Mouse (Mus musculus): ENCODE data around the gene B3galt6. TPM values are rescaled to one million over a fixed set of nuclear protein-coding genes. Genes with fewer than 3 reads are reported as not detected.

Gene B3galt6
- total RNA-seq, 2 experiments from 2014 or later, result 10.4 to 11.2 TPM

Other genes with a start within 250 kb of the B3galt6 start
- gene Atad3a, start 231.6 kb downstream of the B3galt6 start, total RNA-seq (2021), result 10 to 100 TPM; 47.5 to 56.3 TPM
- gene Vwa1, start 218.0 kb downstream of the B3galt6 start, total RNA-seq (2021), result 10 to 100 TPM in 1 of 2 experiments, 1 to 10 TPM in 1; 9.7 to 10.3 TPM
- 10 to 100 TPM; 31.3 to 33.9 TPM for gene Tmem88b, start 206.8 kb downstream of the B3galt6 start, total RNA-seq (2021)
- gene Ankrd65, start 202.2 kb downstream of the B3galt6 start, total RNA-seq (2021), result not detected
- gene Mrpl20, start 189.8 kb downstream of the B3galt6 start, total RNA-seq (2021), result 10 to 100 TPM; 82.3 to 93.0 TPM
- gene Ccnl2, start 180.2 kb downstream of the B3galt6 start, total RNA-seq (2021), result 10 to 100 TPM; 72.2 to 91.2 TPM
- 100 to 1,000 TPM in 1 of 2 experiments, 10 to 100 TPM in 1; 95.9 to 105 TPM for gene Aurkaip1, start 161.4 kb downstream of the B3galt6 start, total RNA-seq (2021)
- gene Mxra8, start 153.0 kb downstream of the B3galt6 start, total RNA-seq (2021), result 1 to 10 TPM; 7.5 to 7.7 TPM
- gene Dvl1, start 145.2 kb downstream of the B3galt6 start, total RNA-seq (2021), result 10 to 100 TPM; 75.6 to 77.2 TPM
- gene Tas1r3, start 129.3 kb downstream of the B3galt6 start, total RNA-seq (2021), result under 1 TPM; 0.31 to 0.32 TPM
- 10 to 100 TPM; 29.7 to 33.0 TPM for gene Cptp, start 123.2 kb downstream of the B3galt6 start, total RNA-seq (2021)
- gene Ints11, start 123.1 kb downstream of the B3galt6 start, total RNA-seq (2021), result 10 to 100 TPM; 35.6 to 36.4 TPM
- 10 to 100 TPM; 58.3 to 69.5 TPM for gene Pusl1, start 100.9 kb downstream of the B3galt6 start, total RNA-seq (2021)
- gene Acap3, start 100.8 kb downstream of the B3galt6 start, total RNA-seq (2021), result 100 to 1,000 TPM; 127 to 145 TPM
- 10 to 100 TPM; 71.5 to 73.6 TPM for gene Ube2j2, start 48.8 kb downstream of the B3galt6 start, total RNA-seq (2021)
- gene C1qtnf12, start 30.3 kb downstream of the B3galt6 start, total RNA-seq (2021), result 10 to 100 TPM; 16.7 to 17.7 TPM
- gene Sdf4, start 223 bp upstream of the B3galt6 start, total RNA-seq (2021), result 100 to 1,000 TPM; 180 to 193 TPM
- 1 to 10 TPM; 1.0 to 2.2 TPM for gene Tnfrsf4, start 21.2 kb upstream of the B3galt6 start, total RNA-seq (2021)
- not detected for gene Tnfrsf18, start 33.5 kb upstream of the B3galt6 start, total RNA-seq (2021)
- gene Ttll10, start 66.8 kb upstream of the B3galt6 start, total RNA-seq (2021), result under 1 TPM; 0.12 to 0.31 TPM
- gene 9430015G10Rik, start 117.3 kb upstream of the B3galt6 start, total RNA-seq (2021), result 10 to 100 TPM; 21.6 to 30.3 TPM
- gene Rnf223, start 137.9 kb upstream of the B3galt6 start, total RNA-seq (2021), result under 1 TPM; 0.59 to 0.89 TPM
- gene Agrn, start 204.8 kb upstream of the B3galt6 start, total RNA-seq (2021), result 100 to 1,000 TPM; 142 to 167 TPM
- gene Isg15, start 208.2 kb upstream of the B3galt6 start, total RNA-seq (2021), result under 1 TPM in 1 of 2 experiments, not detected in 1; 0.49 TPM
- 1 to 10 TPM; 5.4 to 6.9 TPM for gene AW011738, start 210.7 kb upstream of the B3galt6 start, total RNA-seq (2021)
- under 1 TPM; 0.23 to 0.27 TPM for gene Perm1, start 223.2 kb upstream of the B3galt6 start, total RNA-seq (2021)
- 10 to 100 TPM; 37.9 to 45.9 TPM for gene Plekhn1, start 242.2 kb upstream of the B3galt6 start, total RNA-seq (2021)
- 10 to 100 TPM; 60.5 to 66.7 TPM for gene Noc2l, start 243.4 kb upstream of the B3galt6 start, total RNA-seq (2021)

All from layer of hippocampus, postnatal 25 days (tissue).